Mouse (Mus musculus) forebrain, postnatal 0 days (tissue): ENCODE data around the gene Wdr59. TPM values are rescaled to one million over a fixed set of nuclear protein-coding genes. Genes with fewer than 3 reads are reported as not detected.

ENCODE experiments used
- ATAC-seq: fragments of 200-750 bp; cut with Nextera tagmentation; 2 replicates; pipeline ENCODE4 v1.8.0; 2017; ENCODE audit warnings: mild to moderate bottlenecking, moderate library complexity
- DNase-seq: peaks from one replicate; pipeline ENCODE4 v3.0.0-alpha.2; 2015
- H3K27ac ChIP-seq: fragments of 300-500 bp; sonication (generic); 2 replicates; pipeline ENCODE4 v1.5.1; 2014; ENCODE audit warnings: low read depth, mild to moderate bottlenecking, antibody characterized with exemption, low read length, moderate library complexity, mixed read lengths
- H3K27me3 ChIP-seq: fragments of 300-500 bp; sonication (generic); 2 replicates; pipeline ENCODE4 v1.6.1; 2014; ENCODE audit warnings: mild to moderate bottlenecking, low read length, mixed read lengths; ENCODE audit not compliant: insufficient read depth
- H3K36me3 ChIP-seq: fragments of 300-500 bp; sonication (generic); 2 replicates; pipeline ENCODE4 v1.6.1; 2014; ENCODE audit warnings: mild to moderate bottlenecking, moderate library complexity; ENCODE audit not compliant: insufficient read depth
- H3K4me1 ChIP-seq: fragments of 300-500 bp; sonication (generic); 2 replicates; pipeline ENCODE4 v1.6.1; 2014; ENCODE audit warnings: antibody characterized with exemption; ENCODE audit not compliant: insufficient read depth
- H3K4me2 ChIP-seq: fragments of 300-500 bp; sonication (generic); 2 replicates; pipeline ENCODE4 v1.6.1; 2014; ENCODE audit warnings: low read depth, mild to moderate bottlenecking, moderate library complexity
- H3K4me3 ChIP-seq: fragments of 300-500 bp; sonication (generic); 2 replicates; pipeline ENCODE4 v1.5.1; 2014; ENCODE audit warnings: low read depth, low read length, mixed read lengths
- H3K9ac ChIP-seq: fragments of 300-500 bp; sonication (generic); 2 replicates; pipeline ENCODE4 v1.6.1; 2014; ENCODE audit warnings: mild to moderate bottlenecking
- H3K9me3 ChIP-seq: fragments of 300-500 bp; sonication (generic); 2 replicates; pipeline ENCODE4 v1.6.1; 2016; ENCODE audit warnings: low read length
- CTCF ChIP-seq: sonication (generic); IDR thresholded peaks from 2 replicates; pipeline ENCODE4 v1.5.1; 2016; ENCODE audit warnings: antibody characterized with exemption, control low read depth, low read depth
- WGBS: fragments of 180-500 bp; shearing (Covaris S2); extraction: QIAGEN DNeasy Blood & Tissue Kit; methylation state at CpG from one replicate; pipeline ENCODE4 v1.1.7; 2014; 5-methylcytosine and 5-hydroxymethylcytosine counted together
- polyA plus RNA-seq: library from polyadenylated mRNA; unstranded; fragments of >200 nt; fragmentation: Nextera tagmentation; extraction: Ambion mirVana; gene quantifications from 2 replicates; pipeline ENCODE4 v1.2.1, GENCODE M21; 2015
- total RNA-seq: library from RNA; depleted of rRNA; stranded (reverse); fragments of >200 nt; gene quantifications from 2 replicates; pipeline ENCODE4 v1.2.3, GENCODE M21; 2014

The Wdr59 gene
- total and polyA plus RNA-seq, 2 experiments from 2014 or later: 6.8 to 10.7 TPM

DNA sequence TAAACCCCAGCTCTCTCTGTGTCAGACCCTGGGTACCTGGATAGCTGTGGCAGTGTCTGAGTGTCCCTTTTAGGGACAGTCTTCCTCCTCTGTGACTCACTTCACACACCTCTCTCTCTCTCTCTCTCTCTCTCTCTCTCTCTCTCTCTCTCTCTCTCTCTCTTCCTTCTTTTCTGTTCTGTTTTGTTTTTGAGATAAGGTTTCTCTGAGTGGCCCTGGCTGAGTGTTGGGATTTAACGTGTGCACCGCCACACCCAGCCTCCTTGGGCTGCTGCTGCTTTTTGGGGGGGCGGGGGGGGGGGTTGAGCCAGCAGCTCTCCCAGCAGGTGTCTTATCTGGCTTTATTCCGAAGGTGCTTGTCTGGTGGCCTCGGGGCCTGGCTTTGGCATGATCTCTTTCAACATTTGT is 43.9 kb upstream of the Wdr59 start:
- TF ChIP-seq CTCF: no peak
- H3K4me3 ChIP-seq: no peak overlapping the region
- 20% methylated on average over 5 of the region's 5 CpGs for WGBS
- no peak overlapping the region for H3K27ac ChIP-seq
- DNase-seq (no peak), ATAC-seq (no peak)
- no peak overlapping the region for H3K9ac ChIP-seq
- H3K9me3 ChIP-seq: no peaks in the 10 kb centered on the region
- no peaks in the 10 kb centered on the region for H3K4me1 ChIP-seq
- H3K27me3 ChIP-seq: no peaks in the 10 kb centered on the region
- H3K4me2 ChIP-seq: no peak overlapping the region
- no peaks in the 10 kb centered on the region for H3K36me3 ChIP-seq

DNA sequence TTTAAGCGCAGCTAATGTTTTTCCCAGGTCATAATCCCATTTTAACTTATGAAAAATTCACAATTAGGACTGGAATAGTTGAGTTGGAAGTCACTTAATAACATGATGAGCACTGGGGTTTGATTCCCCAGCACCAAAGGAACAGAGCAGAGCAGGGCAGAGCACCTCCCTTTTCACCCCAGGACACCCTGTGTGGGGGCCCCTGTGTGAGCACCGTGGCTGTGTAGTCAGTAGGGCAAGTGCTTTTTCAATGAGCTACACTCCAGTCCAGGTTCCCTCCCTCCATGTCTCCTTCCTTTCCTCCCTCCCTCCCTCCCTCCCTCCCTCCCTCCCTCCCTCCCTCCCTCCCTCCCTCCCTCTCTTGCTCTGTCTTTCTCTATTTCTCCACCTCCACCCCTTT is 42.2 kb upstream of the Wdr59 start:
- Histone ChIP-seq H3K27ac (no peak overlapping the region), H3K27me3 (no peaks in the 10 kb centered on the region), H3K4me1 (0 out of 2 replicates have a peak, but pooled peaks cover 2% of the 10 kb centered on the region), H3K9ac (no peak overlapping the region), H3K4me3 (no peak overlapping the region), H3K36me3 (no peaks in the 10 kb centered on the region), H3K4me2 (no peak overlapping the region), H3K9me3 (no peaks in the 10 kb centered on the region)
- WGBS: 85% methylated on average over 2 of the region's 2 CpGs
- no peak for ATAC-seq
- DNase-seq: no peak
- no peak for TF ChIP-seq CTCF

DNA sequence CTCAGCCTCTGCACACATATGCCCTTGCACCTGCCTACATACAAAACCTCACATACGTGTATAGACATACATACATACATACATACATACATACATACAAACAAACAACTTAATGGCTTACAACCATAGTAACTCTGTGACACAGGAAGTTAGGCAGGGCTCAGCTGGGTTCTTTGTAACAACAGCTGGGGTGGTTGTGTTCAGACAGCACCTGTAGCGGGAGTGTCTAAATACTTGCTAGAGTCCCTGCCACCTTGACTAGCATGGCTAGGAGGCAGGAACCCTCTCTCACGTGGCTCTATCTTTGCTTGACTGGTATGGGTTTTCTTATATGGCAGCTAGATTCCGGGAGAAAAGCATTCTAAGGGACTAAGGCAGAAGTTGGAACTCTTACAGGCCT is 41.8 kb upstream of the Wdr59 start:
- no peak for TF ChIP-seq CTCF
- no peak for ATAC-seq

DNA sequence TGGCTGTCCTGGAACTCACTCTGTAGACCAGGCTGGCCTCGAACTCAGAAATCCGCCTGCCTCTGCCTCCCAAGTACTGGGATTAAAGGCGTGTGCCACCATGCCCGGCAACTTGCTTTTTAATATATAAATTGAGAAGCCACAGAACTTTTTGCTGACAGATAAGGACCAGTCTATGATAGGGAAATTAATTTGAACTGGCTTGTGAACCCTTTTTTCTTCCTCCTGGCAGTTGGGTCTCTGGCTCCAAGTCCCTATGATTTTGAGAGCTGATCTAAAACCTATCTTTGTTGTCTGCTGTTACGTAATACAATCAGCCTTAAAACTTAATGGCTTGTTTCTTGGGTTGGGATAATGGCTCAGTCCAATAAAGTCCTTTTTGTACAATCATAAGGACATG is 41.2 kb upstream of the Wdr59 start:
- Histone ChIP-seq H3K27ac (no peak overlapping the region), H3K9ac (no peak overlapping the region), H3K27me3 (no peaks in the 10 kb centered on the region), H3K36me3 (no peaks in the 10 kb centered on the region), H3K9me3 (no peaks in the 10 kb centered on the region), H3K4me2 (no peak overlapping the region), H3K4me3 (no peak overlapping the region), H3K4me1 (0 out of 2 replicates have a peak, but pooled peaks cover 4% of the 10 kb centered on the region)
- DNase-seq (no peak), ATAC-seq (no peak)
- no peak for TF ChIP-seq CTCF
- WGBS: 99% methylated on average over 5 of the region's 5 CpGs

More for the DNA sequence above, 41.8 kb upstream of the Wdr59 start:
- no peak overlapping the region for H3K4me3 ChIP-seq
- no peak overlapping the region for H3K9ac ChIP-seq
- no peak overlapping the region for H3K27ac ChIP-seq
- 91% methylated on average over 4 of the region's 4 CpGs for WGBS
- H3K4me2 ChIP-seq: no peak overlapping the region
- H3K4me1 ChIP-seq: 0 out of 2 replicates have a peak, but pooled peaks cover 4% of the 10 kb centered on the region
- H3K36me3 ChIP-seq: no peaks in the 10 kb centered on the region
- no peaks in the 10 kb centered on the region for H3K27me3 ChIP-seq
- DNase-seq: no peak
- H3K9me3 ChIP-seq: no peaks in the 10 kb centered on the region

DNA sequence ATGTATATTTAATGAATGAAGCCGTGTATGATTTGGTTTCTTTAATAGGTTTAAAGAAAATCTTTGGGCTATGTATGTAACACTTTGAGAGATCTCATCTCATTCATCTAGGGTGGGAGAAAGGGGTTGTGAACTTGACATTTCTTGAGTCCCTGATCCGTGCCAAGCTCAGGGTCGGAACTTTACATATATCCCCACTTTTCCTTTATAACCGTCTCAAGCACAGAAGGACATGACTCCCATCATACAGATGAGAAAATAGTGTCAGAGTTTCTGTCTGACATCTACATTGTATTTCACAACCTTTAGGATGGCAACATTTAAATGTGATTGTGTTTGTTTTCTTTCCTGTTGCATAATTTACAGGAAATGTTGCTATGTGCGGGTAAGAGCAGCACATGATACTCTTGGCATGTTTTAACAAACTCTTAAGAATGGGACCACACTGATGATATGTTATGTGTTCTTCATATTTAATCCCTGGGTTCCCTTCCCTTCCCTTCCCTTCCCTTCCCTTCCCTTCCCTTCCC is 40.4 kb upstream of the Wdr59 start:
- H3K27ac ChIP-seq: no peak overlapping the region
- 0 out of 2 replicates have a peak, but pooled peaks cover 4% of the 10 kb centered on the region for H3K4me1 ChIP-seq
- H3K4me2 ChIP-seq: no peak overlapping the region
- TF ChIP-seq CTCF: no peak
- DNase-seq: no peak
- no peaks in the 10 kb centered on the region for H3K9me3 ChIP-seq
- H3K9ac ChIP-seq: no peak overlapping the region
- no peaks in the 10 kb centered on the region for H3K27me3 ChIP-seq
- WGBS: 90% methylated on average over 5 of the region's 5 CpGs
- no peaks in the 10 kb centered on the region for H3K36me3 ChIP-seq
- no peak overlapping the region for H3K4me3 ChIP-seq
- no peak for ATAC-seq

DNA sequence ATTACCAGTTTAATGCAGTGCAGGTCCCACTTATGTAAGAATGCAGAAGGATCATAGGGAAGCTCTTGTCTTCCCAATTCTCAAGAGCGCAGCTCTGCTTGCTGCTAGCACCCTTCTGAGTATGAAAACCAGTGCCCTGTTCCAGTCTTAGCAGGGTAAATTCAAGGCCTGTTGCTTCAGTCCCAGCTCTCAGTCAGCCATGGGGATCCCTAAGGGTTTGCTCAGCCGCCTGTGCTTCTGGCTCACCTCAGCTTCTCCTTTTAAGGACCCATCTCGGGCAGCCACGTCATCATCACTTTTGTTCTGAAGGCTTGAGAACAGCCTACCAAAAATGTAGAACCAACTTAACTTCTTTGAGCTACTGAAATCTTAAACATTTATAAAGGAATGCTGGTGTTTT is 39.9 kb upstream of the Wdr59 start:
- no peaks in the 10 kb centered on the region for H3K27me3 ChIP-seq
- no peaks in the 10 kb centered on the region for H3K9me3 ChIP-seq
- H3K36me3 ChIP-seq: no peaks in the 10 kb centered on the region
- WGBS: 83% methylated on average over 4 of the region's 4 CpGs
- no peak overlapping the region for H3K27ac ChIP-seq
- H3K4me3 ChIP-seq: no peak overlapping the region
- no peak overlapping the region for H3K4me2 ChIP-seq
- DNase-seq: no peak
- 0 out of 2 replicates have a peak, but pooled peaks cover 4% of the 10 kb centered on the region for H3K4me1 ChIP-seq
- no peak overlapping the region for H3K9ac ChIP-seq
- TF ChIP-seq CTCF: no peak
- ATAC-seq: no peak

DNA sequence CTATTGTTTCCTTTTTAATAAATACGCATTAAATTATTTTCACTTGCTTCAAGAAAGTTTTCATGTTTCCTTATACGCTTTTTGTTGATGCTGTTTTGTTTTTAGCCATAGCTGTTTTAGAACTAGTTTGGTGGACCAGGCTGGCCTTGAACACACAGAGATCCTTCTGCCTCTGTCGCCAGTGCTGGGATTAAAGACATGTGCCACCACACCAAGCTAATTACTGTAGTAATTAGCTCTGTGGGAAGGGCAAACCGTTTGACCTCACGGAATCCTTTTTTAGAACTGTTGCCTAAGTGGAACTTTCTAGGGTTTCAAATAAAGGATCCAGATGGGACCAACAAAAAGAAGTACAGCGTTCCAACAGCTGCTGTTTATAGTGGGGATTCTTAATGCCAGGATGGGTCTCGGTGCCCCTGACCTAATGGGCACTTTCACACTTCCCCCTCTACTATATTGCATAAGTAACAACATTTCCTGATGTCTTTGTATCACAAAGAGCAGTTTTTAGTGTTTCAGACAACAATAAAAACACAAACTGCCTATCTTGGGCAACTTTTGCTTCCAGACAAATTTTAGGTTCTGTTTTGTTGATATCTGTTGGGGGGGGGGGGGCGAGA is 29.7 kb upstream of the Wdr59 start:
- Histone ChIP-seq H3K27ac (no peak overlapping the region), H3K36me3 (no peaks in the 10 kb centered on the region), H3K4me2 (no peak overlapping the region), H3K9me3 (no peaks in the 10 kb centered on the region), H3K9ac (no peak overlapping the region), H3K27me3 (no peaks in the 10 kb centered on the region), H3K4me3 (no peak overlapping the region), H3K4me1 (0 out of 2 replicates have a peak, but pooled peaks cover 4% of the 10 kb centered on the region)
- TF ChIP-seq CTCF: no peak
- ATAC-seq: no peak
- DNase-seq: no peak
- WGBS: 47% methylated on average over 8 of the region's 8 CpGs
